Mouse (Mus musculus) myocyte (in vitro differentiated cells): ENCODE data around the gene Rab23. TPM values are rescaled to one million over a fixed set of nuclear protein-coding genes. Genes with fewer than 3 reads are reported as not detected.

Experiments
- H3K27me3 ChIP-seq: one replicate; pipeline ENCODE4 v1.6.1; 2011; ENCODE audit not compliant: control insufficient read depth, insufficient read depth, insufficient read length
- H3K36me3 ChIP-seq: one replicate; pipeline ENCODE4 v1.6.1; 2011; ENCODE audit not compliant: control insufficient read depth, insufficient read depth
- H3K4me2 ChIP-seq: one replicate; pipeline ENCODE4 v1.6.1; 2011; ENCODE audit warnings: low read depth, control low read depth
- H3K4me3 ChIP-seq: one replicate; pipeline ENCODE4 v1.5.1; 2011; ENCODE audit warnings: mild to moderate bottlenecking, control low read depth, moderate library complexity
- H3K79me2 ChIP-seq: one replicate; pipeline ENCODE4 v1.6.1; 2011; ENCODE audit not compliant: control insufficient read depth, insufficient read depth
- H3ac ChIP-seq: one replicate; pipeline ENCODE4 v1.6.1; 2011; ENCODE audit not compliant: control insufficient read depth, insufficient read length
- CEBPB ChIP-seq: IDR thresholded peaks from 2 replicates; pipeline ENCODE4 v1.6.1; 2011; ENCODE audit warnings: mild to moderate bottlenecking, moderate library complexity; ENCODE audit not compliant: poor library complexity, insufficient read depth, severe bottlenecking
- E2F4 ChIP-seq: IDR thresholded peaks from one replicate; pipeline ENCODE4 v1.6.1; 2011; ENCODE audit warnings: mild to moderate bottlenecking, control low read depth, moderate library complexity; ENCODE audit not compliant: insufficient read depth
- MAX ChIP-seq: IDR thresholded peaks from one replicate; pipeline ENCODE4 v1.6.1; 2011; ENCODE audit warnings: low read depth, mild to moderate bottlenecking, control low read depth
- MYOD1 ChIP-seq, 3 experiments: IDR thresholded peaks; one replicate each; pipeline ENCODE4 v1.6.1; 2011; ENCODE audit warnings: control low read depth in 2 of 3, low read depth in 2 of 3, mild to moderate bottlenecking in 2 of 3, moderate library complexity in 1 of 3; ENCODE audit not compliant: insufficient read length in 2 of 3, control insufficient read depth in 1 of 3
- MYOG ChIP-seq, 3 experiments: IDR thresholded peaks; one replicate each; pipeline ENCODE4 v1.6.1; 2011; ENCODE audit warnings: control low read depth in 2 of 3, low read depth in 2 of 3, mild to moderate bottlenecking in 2 of 3; ENCODE audit not compliant: insufficient read length in 2 of 3, control insufficient read depth in 1 of 3, insufficient read depth in 1 of 3
- POLR2A ChIP-seq: IDR thresholded peaks from one replicate; pipeline ENCODE4 v1.6.1; 2011; ENCODE audit warnings: low read depth, mild to moderate bottlenecking, control low read depth, moderate library complexity; ENCODE audit not compliant: insufficient read length
- POLR2AphosphoS2 ChIP-seq: IDR thresholded peaks from one replicate; pipeline ENCODE4 v1.6.1; 2011; ENCODE audit warnings: low read depth, control low read depth; ENCODE audit not compliant: insufficient read length
- REST ChIP-seq: IDR thresholded peaks from one replicate; pipeline ENCODE4 v1.6.1; 2011; ENCODE audit warnings: mild to moderate bottlenecking, control low read depth, moderate library complexity; ENCODE audit not compliant: insufficient read depth, insufficient read length
- SRF ChIP-seq: IDR thresholded peaks from one replicate; pipeline ENCODE4 v1.6.1; 2011; ENCODE audit warnings: low read depth; ENCODE audit not compliant: control insufficient read depth, insufficient read length
- TCF12 ChIP-seq: IDR thresholded peaks from one replicate; pipeline ENCODE4 v1.6.1; 2011; ENCODE audit warnings: mild to moderate bottlenecking, control low read depth; ENCODE audit not compliant: poor library complexity, insufficient read depth, severe bottlenecking
- TCF3 ChIP-seq: IDR thresholded peaks from one replicate; pipeline ENCODE4 v1.6.1; 2011; ENCODE audit warnings: low read depth, control low read depth; ENCODE audit not compliant: insufficient read length
- USF1 ChIP-seq: IDR thresholded peaks from one replicate; pipeline ENCODE4 v1.6.1; 2011; ENCODE audit warnings: low read depth, mild to moderate bottlenecking, control low read depth, moderate library complexity
- polyA plus RNA-seq: library from polyadenylated mRNA; unstranded; fragments of >200 nt; fragmentation: generic; extraction: Trizol; gene quantifications from one replicate; pipeline ENCODE4 v1.2.1, GENCODE M21; 2012; ENCODE audit warnings: missing spikeins

The Rab23 gene
- polyA plus RNA-seq, 1 experiment = 8.7 TPM

DNA sequence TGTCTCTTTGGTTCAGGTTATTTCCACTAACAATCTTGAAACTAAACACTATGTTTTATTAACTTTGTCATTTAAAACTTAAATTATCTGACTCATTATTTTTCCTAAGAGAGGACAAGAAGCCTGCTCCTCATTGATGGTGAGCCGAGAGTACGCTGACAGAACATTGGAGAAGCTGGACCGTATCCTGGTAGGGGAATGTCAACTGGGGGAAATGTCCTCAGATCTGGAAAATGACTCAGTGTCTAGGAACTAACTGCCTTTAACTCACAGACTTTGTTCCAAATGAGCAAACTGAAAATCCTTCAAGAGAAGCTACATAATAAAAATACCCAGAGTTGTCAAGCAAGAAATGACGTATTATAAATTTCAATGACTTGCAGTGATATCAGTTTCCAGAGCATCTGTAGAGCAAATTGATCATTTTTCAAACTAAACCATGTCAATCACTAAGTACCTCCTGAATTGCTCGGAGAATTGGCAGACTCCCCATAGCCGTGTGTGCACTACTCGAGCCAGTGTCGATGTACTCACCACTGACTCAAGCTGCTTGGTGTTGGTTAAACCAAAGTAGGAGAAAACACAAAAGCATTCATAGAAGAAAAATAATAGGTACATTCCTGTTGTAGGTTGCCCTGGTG is 30.1 kb upstream of the Rab23 start:
- no peak overlapping the region for H3K4me2 ChIP-seq
- H3K36me3 ChIP-seq = no peaks in the 10 kb centered on the region
- no peak overlapping the region for H3K4me3 ChIP-seq
- H3K79me2 ChIP-seq = no peaks in the 10 kb centered on the region
- no peaks in the 10 kb centered on the region for H3K27me3 ChIP-seq
- no peak overlapping the region for H3ac ChIP-seq
- TF ChIP-seq CEBPB (no peak), POLR2A (no peak), MAX (no peak), USF1 (no peak), POLR2AphosphoS2 (no peak), MYOG (IDR thresholded peaks at IDR 0.05; ENCODE audit: control insufficient read depth in 1 of 3, insufficient read depth in 1 of 3, insufficient read length in 2 of 3, low read depth in 2 of 3) (no peak), SRF (no peak), REST (no peak), TCF3 (no peak), MYOD1 (IDR thresholded peaks at IDR 0.05; ENCODE audit: control insufficient read depth in 1 of 3, insufficient read length in 2 of 3, low read depth in 2 of 3) (no peak), TCF12 (no peak), E2F4 (no peak)

- H3K36me3 ChIP-seq = no peaks in the 10 kb centered on the region
- H3K27me3 ChIP-seq = no peaks in the 10 kb centered on the region
- H3ac ChIP-seq = no peak overlapping the region
- TF ChIP-seq CEBPB = no peak
- TF ChIP-seq USF1 = no peak
- TF ChIP-seq MYOG (IDR thresholded peaks at IDR 0.05; ENCODE audit: control insufficient read depth in 1 of 3, insufficient read depth in 1 of 3, insufficient read length in 2 of 3, low read depth in 2 of 3) = no peak
- TF ChIP-seq POLR2A = no peak
- no peak for TF ChIP-seq TCF12
- no peak for TF ChIP-seq MAX
- no peak for TF ChIP-seq TCF3
- no peak for TF ChIP-seq E2F4
- TF ChIP-seq SRF = no peak
- no peak for TF ChIP-seq REST
- no peak for TF ChIP-seq MYOD1 (IDR thresholded peaks at IDR 0.05; ENCODE audit: control insufficient read depth in 1 of 3, insufficient read length in 2 of 3, low read depth in 2 of 3)
- TF ChIP-seq POLR2AphosphoS2 = no peak
- no peak overlapping the region for H3K4me2 ChIP-seq
- H3K79me2 ChIP-seq = no peaks in the 10 kb centered on the region
- no peak overlapping the region for H3K4me3 ChIP-seq
Observed at GRCm38 (mm10) chr1:33690087-33690448, 29.6 kb upstream of the Rab23 start.

- Histone ChIP-seq H3K79me2 (no peaks in the 10 kb centered on the region), H3ac (no peak overlapping the region), H3K36me3 (no peaks in the 10 kb centered on the region), H3K27me3 (no peaks in the 10 kb centered on the region), H3K4me2 (no peak overlapping the region), H3K4me3 (no peak overlapping the region)
- no peak for TF ChIP-seq SRF
- TF ChIP-seq MAX = no peak
- TF ChIP-seq USF1 = no peak
- no peak for TF ChIP-seq E2F4
- no peak for TF ChIP-seq MYOG (IDR thresholded peaks at IDR 0.05; ENCODE audit: control insufficient read depth in 1 of 3, insufficient read depth in 1 of 3, insufficient read length in 2 of 3, low read depth in 2 of 3)
- no peak for TF ChIP-seq CEBPB
- no peak for TF ChIP-seq POLR2A
- no peak for TF ChIP-seq TCF3
- TF ChIP-seq TCF12 = no peak
- no peak for TF ChIP-seq MYOD1 (IDR thresholded peaks at IDR 0.05; ENCODE audit: control insufficient read depth in 1 of 3, insufficient read length in 2 of 3, low read depth in 2 of 3)
- TF ChIP-seq REST = no peak
- TF ChIP-seq POLR2AphosphoS2 = no peak
Observed at GRCm38 (mm10) chr1:33693893-33694292, 25.8 kb upstream of the Rab23 start.

- H3K4me2 ChIP-seq = no peak overlapping the region
- H3K36me3 ChIP-seq = no peaks in the 10 kb centered on the region
Observed at GRCm38 (mm10) chr1:33696016-33696415, 23.7 kb upstream of the Rab23 start.

More at GRCm38 (mm10) chr1:33696016-33696415, 23.7 kb upstream of the Rab23 start:
- Histone ChIP-seq H3K27me3 (no peaks in the 10 kb centered on the region), H3K79me2 (no peaks in the 10 kb centered on the region), H3K4me3 (no peak overlapping the region), H3ac (no peak overlapping the region)
- TF ChIP-seq REST (no peak), MAX (no peak), TCF3 (no peak), USF1 (no peak), SRF (no peak), MYOD1 (IDR thresholded peaks at IDR 0.05; ENCODE audit: control insufficient read depth in 1 of 3, insufficient read length in 2 of 3, low read depth in 2 of 3) (no peak), TCF12 (no peak), MYOG (IDR thresholded peaks at IDR 0.05; ENCODE audit: control insufficient read depth in 1 of 3, insufficient read depth in 1 of 3, insufficient read length in 2 of 3, low read depth in 2 of 3) (no peak), POLR2AphosphoS2 (no peak)
